Mouse (Mus musculus): ENCODE data around the gene Gab2.

Gene Gab2

DNA sequence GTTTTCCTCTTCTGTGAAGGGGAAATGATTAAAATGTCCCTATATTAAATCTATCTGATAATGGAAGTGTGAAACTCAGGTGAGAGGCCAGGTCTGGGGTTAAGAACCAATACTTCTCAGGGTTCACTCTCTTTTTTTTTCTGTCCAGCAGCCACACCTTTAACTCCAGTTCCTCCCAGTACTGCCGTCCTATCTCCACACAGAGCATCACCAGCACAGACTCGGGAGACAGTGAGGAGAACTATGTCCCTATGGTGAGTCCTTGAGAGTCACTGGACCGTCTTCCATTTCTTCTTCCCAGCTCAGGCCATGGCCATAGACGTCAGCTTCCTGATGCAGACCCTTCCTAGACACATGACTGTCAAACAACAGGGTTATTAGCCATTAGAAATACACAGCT lies 221.5 kb downstream of the Gab2 start:
- CTCF ChIA-PET = no interaction called here
- POLR2A ChIA-PET = no interaction called here

DNA sequence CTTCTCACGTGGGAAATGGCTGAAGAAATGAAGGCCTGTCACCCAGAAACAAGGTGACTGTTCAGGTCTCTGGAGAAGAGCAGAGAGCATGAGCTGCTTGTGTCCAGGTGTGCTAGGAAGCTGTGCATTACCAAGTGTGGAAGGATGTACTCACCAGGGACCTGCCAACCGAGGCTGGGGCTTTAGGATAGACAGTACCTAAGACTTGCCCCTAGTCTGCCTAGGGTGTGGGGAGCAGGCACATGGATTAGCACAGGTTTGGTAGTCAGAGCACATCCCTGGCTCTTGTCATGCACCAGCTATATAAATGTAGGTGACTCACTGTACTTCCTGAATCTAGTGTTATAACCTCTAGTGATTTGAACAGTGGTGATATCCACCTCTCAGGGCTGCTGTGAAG lies 222.2 kb downstream of the Gab2 start:
- ChIA-PET CTCF (no interaction called here), POLR2A (no interaction called here)

GRCm38 (mm10) chr7:97304471-97304870 lies 223.1 kb downstream of the Gab2 start:
- POLR2A ChIA-PET = no interaction called here
- CTCF ChIA-PET = no interaction called here

DNA sequence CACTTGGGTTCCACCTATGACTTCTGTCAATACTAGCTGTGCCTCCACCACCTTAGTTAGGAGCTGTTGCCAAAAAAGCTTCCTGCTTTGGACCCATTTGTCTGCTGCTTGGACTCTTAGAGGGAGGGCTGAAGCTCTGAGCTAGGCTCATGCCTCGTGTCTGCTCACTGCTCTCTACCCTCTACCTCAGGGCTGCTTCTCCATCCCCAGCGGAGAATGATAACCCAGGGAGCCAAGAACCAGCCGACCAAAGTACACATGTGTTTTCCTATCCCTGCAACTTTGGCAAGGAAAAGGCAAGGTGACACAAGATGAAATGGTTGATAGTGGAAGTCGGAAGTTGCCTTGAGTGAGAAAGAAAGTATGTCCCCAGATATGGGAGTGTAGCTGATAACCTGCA lies 223.8 kb downstream of the Gab2 start:
- CTCF ChIA-PET = no interaction called here
- POLR2A ChIA-PET = no interaction called here

GRCm38 (mm10) chr7:97306813-97307212 lies 225.4 kb downstream of the Gab2 start:
- ChIA-PET CTCF (interaction anchor here in 2 of 4 experiments (1.6 to 1.7 kb wide), 2 partner anchors 9 kb away, joined by 5 to 6 read pairs; no protein-coding TSS in a partner anchor), POLR2A (no interaction called here)

DNA sequence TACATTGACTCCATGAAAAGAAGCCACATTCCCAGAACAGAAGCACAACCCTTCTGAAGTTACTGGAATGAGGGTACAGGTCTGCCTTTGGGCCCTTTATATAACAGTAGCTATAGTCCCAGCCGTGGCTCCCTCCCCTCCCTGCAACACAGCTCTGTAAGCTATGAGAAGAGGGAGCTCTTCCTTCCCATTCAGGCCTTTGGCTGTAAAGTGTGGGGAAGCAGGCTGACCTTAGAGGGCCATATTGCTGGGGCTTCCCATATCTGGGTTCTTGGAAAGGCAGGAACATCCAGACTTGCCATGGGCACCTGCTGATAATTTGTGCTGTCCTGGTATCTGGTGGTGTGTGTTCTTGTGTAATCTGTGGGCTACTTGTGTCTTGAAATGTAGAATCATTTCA lies 226.2 kb downstream of the Gab2 start:
- ChIA-PET POLR2A (interaction anchor here in 1 of 4 experiments (1.3 kb wide), 1 partner anchor 356 kb away, joined by 3 read pairs; the partner anchor contains the start of gene Nars2), CTCF (interaction anchor here (0.5 to 1.8 kb wide), 5 partner anchors 10 to 1130 kb away, joined by 3 to 6 read pairs (median 5); no protein-coding TSS in a partner anchor)

DNA sequence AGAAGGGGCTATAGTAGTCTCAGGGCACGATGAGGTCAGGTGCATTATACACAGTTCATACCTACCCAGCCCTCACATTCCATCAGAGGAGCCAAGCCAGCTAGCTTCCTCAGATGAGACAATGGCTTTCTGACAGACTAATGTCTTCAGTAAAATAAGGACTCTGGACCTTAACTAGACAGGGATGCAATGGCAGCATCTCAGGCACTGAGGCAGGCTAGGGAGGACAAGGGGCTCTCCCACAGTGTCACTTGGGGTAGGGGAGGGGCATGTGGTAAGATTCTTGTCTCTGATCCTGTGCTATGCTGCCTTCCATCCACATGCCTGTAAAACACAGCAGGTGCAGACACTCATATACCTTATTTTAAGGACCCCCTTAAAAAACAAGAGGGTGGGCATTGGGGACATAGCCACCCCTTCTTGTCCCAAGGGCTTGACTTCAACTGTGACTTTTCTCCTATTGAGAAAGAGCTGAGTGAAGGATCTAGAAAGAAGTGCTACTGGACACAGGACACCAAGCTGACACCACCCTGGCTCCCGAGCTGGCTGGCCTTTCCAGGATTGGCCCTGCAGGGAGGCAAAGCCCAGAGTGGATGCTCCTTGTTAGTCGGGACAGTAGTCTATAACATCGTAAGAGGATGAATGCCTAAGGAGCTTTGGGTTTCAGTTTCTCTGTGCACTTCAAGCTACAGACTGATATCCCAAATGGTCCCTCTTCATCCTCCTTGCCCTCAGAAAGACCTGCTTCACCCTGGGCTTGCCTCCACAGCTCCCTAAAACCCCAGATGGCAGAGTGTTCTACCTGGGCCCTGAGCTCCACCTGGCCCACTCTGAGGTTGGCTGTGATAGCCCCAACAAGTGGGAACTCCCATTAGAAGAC lies 228.3 kb downstream of the Gab2 start:
- ChIA-PET CTCF (no interaction called here), POLR2A (interaction anchor here in 2 of 4 experiments (0.5 to 0.9 kb wide), 2 partner anchors 9 to 1001 kb away, joined by 4 to 8 read pairs; no protein-coding TSS in a partner anchor)

- ChIA-PET CTCF (no interaction called here), POLR2A (interaction anchor here in 1 of 4 experiments (0.9 kb wide), 1 partner anchor 8 kb away, joined by 4 read pairs; no protein-coding TSS in a partner anchor)
These were observed 228.9 kb downstream of the Gab2 start for GRCm38 (mm10) chr7:97310341-97310635.

GRCm38 (mm10) chr7:97311620-97312019 lies 230.2 kb downstream of the Gab2 start:
- POLR2A ChIA-PET = no interaction called here

GRCm38 (mm10) chr7:97312196-97312595 lies 230.8 kb downstream of the Gab2 start:
- CTCF ChIA-PET = no interaction called here
- POLR2A ChIA-PET = interaction anchor here in 1 of 4 experiments (0.6 kb wide), 1 partner anchor 1049 kb away, joined by 3 read pairs; the partner anchor contains the start of gene Tsku

More at GRCm38 (mm10) chr7:97311620-97312019, 230.2 kb downstream of the Gab2 start:
- CTCF ChIA-PET = interaction anchor here in 1 of 4 experiments (1.0 kb wide), 1 partner anchor 14 kb away, joined by 4 read pairs; no protein-coding TSS in a partner anchor

DNA sequence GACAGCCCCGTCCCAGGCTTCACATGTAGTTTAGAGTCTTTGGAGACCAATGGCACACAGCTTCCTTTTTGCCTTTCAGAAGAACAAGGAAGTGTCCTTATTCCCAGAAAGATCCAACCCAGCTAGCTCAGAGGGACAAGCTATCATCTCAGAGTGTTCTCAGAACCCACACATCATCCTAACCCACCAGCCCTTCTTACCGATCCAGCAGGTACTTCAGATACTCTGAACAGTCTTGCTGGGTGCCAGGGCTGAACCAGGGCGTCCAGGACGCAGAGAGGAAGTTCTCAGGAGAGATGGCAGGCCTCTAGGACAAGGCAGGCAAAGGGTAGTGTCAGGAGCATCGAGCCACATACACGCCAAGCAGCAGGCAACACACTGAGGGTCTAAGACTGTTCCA lies 231.5 kb downstream of the Gab2 start:
- CTCF ChIA-PET = interaction anchor here in 1 of 4 experiments (0.7 kb wide), 1 partner anchor 15 kb away, joined by 3 read pairs; no protein-coding TSS in a partner anchor
- POLR2A ChIA-PET = interaction anchor here in 1 of 4 experiments (1.6 kb wide), 1 partner anchor 58 kb away, joined by 4 read pairs; the partner anchor contains the start of gene Alg8

GRCm38 (mm10) chr7:97313364-97313995 lies 232.1 kb downstream of the Gab2 start:
- POLR2A ChIA-PET = interaction anchor here in 2 of 4 experiments (0.5 to 1.6 kb wide), 3 partner anchors 10 to 307 kb away, joined by 3 to 4 read pairs (median 4); partner anchors contain the start of gene Alg8 (in 1 of the 2)
- CTCF ChIA-PET = interaction anchor here in 1 of 4 experiments (0.7 kb wide), 1 partner anchor 16 kb away, joined by 3 read pairs; no protein-coding TSS in a partner anchor

DNA sequence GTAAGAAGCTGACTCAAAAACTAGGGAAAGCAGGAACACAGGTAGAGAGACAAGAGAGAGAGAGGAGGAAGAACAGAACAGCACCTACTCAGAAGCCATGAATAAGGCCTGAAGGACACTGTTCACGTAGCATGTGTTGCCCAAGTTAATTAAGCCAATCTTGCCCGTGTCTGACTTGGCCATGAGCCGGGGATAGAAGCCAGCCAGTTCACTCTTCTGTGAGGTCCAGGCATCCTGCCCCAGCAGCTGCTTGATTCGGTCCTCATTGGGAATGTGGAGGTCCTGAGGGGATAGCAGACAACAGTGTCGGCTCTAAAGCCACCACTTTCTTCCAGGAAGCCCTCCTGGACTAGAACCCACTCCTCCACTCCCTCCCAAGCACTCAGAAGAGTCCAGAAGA lies 233.3 kb downstream of the Gab2 start:
- ChIA-PET CTCF (no interaction called here), POLR2A (interaction anchor here in 1 of 4 experiments (0.5 to 1.6 kb wide), 3 partner anchors 9 to 1476 kb away, joined by 4 to 5 read pairs (median 4); partner anchors contain the start of gene Alg8)

- CTCF ChIA-PET = no interaction called here
- POLR2A ChIA-PET = interaction anchor here in 1 of 4 experiments (0.6 kb wide), 1 partner anchor 37 kb away, joined by 3 read pairs; no protein-coding TSS in a partner anchor
These were observed 234.3 kb downstream of the Gab2 start for GRCm38 (mm10) chr7:97315656-97316055.

DNA sequence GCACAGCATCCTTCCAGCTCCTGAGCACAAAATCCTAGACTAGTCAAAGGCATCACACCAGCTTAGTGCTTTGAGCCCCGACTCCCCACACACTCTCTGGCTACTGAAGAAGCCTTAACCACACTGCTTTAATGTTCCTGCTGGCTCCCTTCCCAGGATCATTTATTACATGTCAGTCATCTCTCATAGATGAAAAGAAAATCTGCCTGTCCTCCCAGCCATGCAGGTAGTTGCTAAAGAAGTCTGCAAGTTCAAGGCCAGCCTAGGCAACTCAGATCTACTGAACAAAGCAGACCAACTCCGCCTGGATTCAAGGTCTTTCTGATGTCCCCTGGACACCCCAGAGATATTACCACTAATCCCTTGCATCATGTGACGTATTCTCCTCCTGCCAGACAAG lies 236.3 kb downstream of the Gab2 start:
- CTCF ChIA-PET = no interaction called here
- POLR2A ChIA-PET = interaction anchor here in 2 of 4 experiments (0.5 to 1.4 kb wide), 3 partner anchors 8 to 237 kb away, joined by 3 to 9 read pairs (median 4); partner anchors contain the start of genes Kctd21 (in 1 of the 2) and Usp35 (in 1 of the 2)

DNA sequence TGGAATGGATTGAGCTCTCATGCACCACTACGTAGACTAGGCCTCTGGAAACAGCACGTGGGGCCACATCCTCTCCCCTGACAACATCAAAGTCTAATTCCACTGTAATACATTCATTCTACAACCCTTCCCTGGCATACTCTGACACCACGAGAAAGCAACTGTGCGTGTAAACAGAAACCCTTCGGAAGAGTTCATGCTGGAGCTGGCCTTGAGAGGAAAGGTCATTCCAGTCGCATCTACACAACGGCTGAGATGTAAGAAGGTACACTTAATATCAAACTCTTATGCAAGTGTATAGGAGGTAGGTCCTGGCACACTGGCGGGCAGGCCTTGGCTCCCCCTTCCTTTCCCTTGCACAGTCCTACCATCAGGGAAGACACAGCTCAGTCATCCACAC lies 243.0 kb downstream of the Gab2 start:
- ChIA-PET POLR2A (interaction anchor here in 2 of 4 experiments (1.0 to 3.0 kb wide), 4 partner anchors 10 to 47 kb away, joined by 3 to 13 read pairs (median 6); partner anchors contain the start of gene Alg8 (in 1 of the 2)), CTCF (interaction anchor here in 1 of 4 experiments (0.6 kb wide), 1 partner anchor 17 kb away, joined by 5 read pairs; no protein-coding TSS in a partner anchor)

- CTCF ChIA-PET = interaction anchor here in 1 of 4 experiments (1.4 kb wide), 1 partner anchor 28 kb away, joined by 5 read pairs; no protein-coding TSS in a partner anchor
- POLR2A ChIA-PET = interaction anchor here in 3 of 4 experiments (0.5 to 3.0 kb wide), 10 partner anchors 11 to 374 kb away, joined by 3 to 13 read pairs (median 4); partner anchors contain the start of genes Alg8 (in 2 of the 3) and Nars2 (in 1 of the 3)
These were observed 244.0 kb downstream of the Gab2 start for GRCm38 (mm10) chr7:97325156-97325985.

DNA sequence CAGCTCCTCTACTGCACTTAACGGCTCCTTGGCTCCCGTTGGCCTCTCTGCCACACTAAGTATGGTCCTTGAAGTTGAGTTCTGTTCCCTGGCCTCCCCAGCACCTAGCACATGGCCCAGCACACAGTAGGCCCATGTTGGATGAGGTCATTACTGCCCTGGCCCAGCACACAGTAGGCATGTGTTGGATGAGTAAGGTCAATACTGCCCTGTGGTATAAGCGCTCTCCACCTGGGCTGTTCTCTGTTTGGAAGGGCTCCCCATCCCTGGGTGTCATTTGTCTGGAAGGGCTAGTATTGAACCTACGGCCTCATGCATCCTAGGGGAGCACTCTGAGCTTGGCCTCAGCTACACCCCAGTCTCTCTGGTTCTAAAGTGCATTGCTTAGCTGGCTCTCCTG lies 246.0 kb downstream of the Gab2 start:
- ChIA-PET POLR2A (interaction anchor here in 1 of 4 experiments (0.7 to 0.8 kb wide), 2 partner anchors 43 to 45 kb away, joined by 4 to 5 read pairs; no protein-coding TSS in a partner anchor), CTCF (no interaction called here)

Measured in embryonic stem cell, embryonic (primary cell).